Mouse (Mus musculus) spleen, adult 2 months (tissue): ENCODE measurements around the gene Cdh3. TPM values are rescaled to one million over a fixed set of nuclear protein-coding genes. Genes with fewer than 3 reads are reported as not detected.

Experiments used
- DNase-seq, 2 experiments: peaks; one replicate each; pipeline versions ENCODE4 v3.0.0 to v3.0.0-alpha.2; 2012 to 2021; ENCODE audit warnings: low spot score in 2 of 2, low read depth in 1 of 2
- H3K27ac ChIP-seq: fragments of 200-500 bp; 2 replicates; pipeline ENCODE4 v1.5.1; 2012; ENCODE audit warnings: low read length, inconsistent platforms; ENCODE audit not compliant: insufficient read depth
- H3K27me3 ChIP-seq: fragments of 200-500 bp; 2 replicates; pipeline ENCODE4 v1.6.1; 2012; ENCODE audit warnings: mild to moderate bottlenecking, moderate library complexity, low read length, inconsistent platforms; ENCODE audit not compliant: control insufficient read depth, insufficient read depth
- H3K36me3 ChIP-seq: fragments of 200-500 bp; 2 replicates; pipeline ENCODE4 v1.6.1; 2012; ENCODE audit warnings: mild to moderate bottlenecking, low read length, inconsistent platforms; ENCODE audit not compliant: control insufficient read depth, insufficient read depth
- H3K4me1 ChIP-seq: fragments of 200-500 bp; 2 replicates; pipeline ENCODE4 v1.6.1; 2011; ENCODE audit warnings: inconsistent platforms; ENCODE audit not compliant: control insufficient read depth, insufficient read depth, insufficient read length
- H3K4me3 ChIP-seq: fragments of 200-500 bp; 2 replicates; pipeline ENCODE4 v1.5.1; 2011; ENCODE audit warnings: mild to moderate bottlenecking, inconsistent platforms; ENCODE audit not compliant: insufficient read depth, insufficient read length; ENCODE audit errors: extremely low read depth
- CTCF ChIP-seq: fragments of 200-500 bp; IDR thresholded peaks from 2 replicates; pipeline ENCODE4 v1.5.1; 2011; ENCODE audit warnings: mild to moderate bottlenecking, inconsistent platforms; ENCODE audit not compliant: insufficient read depth, insufficient read length, insufficient replicate concordance; ENCODE audit errors: extremely low read depth
- POLR2A ChIP-seq: fragments of 200-500 bp; IDR thresholded peaks from 2 replicates; pipeline ENCODE4 v1.6.1; 2011; ENCODE audit warnings: low read depth, low read length, inconsistent platforms
- WGBS: fragments of 180-500 bp; shearing (Covaris S2); methylation state at CpG from one replicate; pipeline ENCODE4 v1.1.7; 2018; 5-methylcytosine and 5-hydroxymethylcytosine counted together
- polyA plus RNA-seq: library from polyadenylated mRNA; depleted of rRNA; stranded (reverse); fragments of >200 nt; gene quantifications from 2 replicates; pipeline ENCODE4 v1.2.3, GENCODE M21; 2012

Cdh3 gene
- polyA plus RNA-seq, 1 experiment: 1.9 TPM

DNA sequence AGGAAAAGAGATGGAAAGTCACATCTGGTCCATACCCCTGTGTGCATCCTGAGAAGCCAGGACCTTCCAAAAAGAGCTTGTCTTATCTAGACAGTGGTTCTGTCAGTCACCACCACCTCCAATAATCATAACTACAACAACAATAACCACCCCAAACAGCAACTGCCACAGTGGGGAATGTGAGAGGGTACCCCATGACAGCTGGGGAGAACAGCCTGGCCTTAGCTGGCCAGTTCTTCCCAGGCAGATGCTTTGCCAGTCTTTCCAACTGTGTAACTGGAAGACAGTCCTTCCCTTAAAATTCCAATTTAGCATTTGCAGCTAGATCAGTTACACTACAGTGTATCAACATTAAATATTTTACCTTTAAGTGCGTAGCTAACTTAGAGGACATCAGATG is 40.2 kb downstream of the Cdh3 start:
- Histone ChIP-seq H3K36me3 (no peaks in the 10 kb centered on the region), H3K4me1 (no peaks in the 10 kb centered on the region), H3K4me3 (no peak overlapping the region), H3K27me3 (no peaks in the 10 kb centered on the region), H3K27ac (no peak overlapping the region)
- TF ChIP-seq CTCF: no peak
- TF ChIP-seq POLR2A: no peak
- no peak for DNase-seq
- 94% methylated on average over 1 of the region's 1 CpGs for WGBS

DNA sequence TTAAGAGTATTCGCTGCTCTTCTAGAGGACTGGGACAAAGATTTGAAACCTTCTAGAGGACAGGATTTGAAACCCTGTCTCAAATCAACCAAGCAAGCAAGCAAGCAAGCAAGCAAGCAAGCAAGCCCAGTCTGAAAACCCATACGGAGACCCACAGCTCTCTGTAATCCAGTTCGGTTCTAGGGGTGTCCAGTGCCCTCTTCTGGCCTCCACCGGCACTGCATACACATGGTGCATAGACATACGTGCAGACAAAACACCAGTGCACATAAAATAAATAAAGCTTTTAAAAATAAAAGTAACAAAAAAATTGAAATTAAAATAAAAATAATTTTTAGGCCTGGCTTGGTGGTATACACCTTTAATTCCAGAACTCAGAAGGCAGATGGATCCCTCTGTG is 43.3 kb downstream of the Cdh3 start:
- 95% methylated on average over 5 of the region's 5 CpGs for WGBS
- Histone ChIP-seq H3K4me3 (no peak overlapping the region), H3K27me3 (no peaks in the 10 kb centered on the region), H3K4me1 (no peaks in the 10 kb centered on the region), H3K36me3 (no peaks in the 10 kb centered on the region), H3K27ac (no peak overlapping the region)
- DNase-seq: no peak
- no peak for TF ChIP-seq POLR2A
- TF ChIP-seq CTCF: no peak

- no peak for TF ChIP-seq CTCF
- TF ChIP-seq POLR2A: no peak
- H3K4me3 ChIP-seq: no peak overlapping the region
- WGBS: 8% methylated on average over 6 of the region's 7 CpGs
- no peaks in the 10 kb centered on the region for H3K36me3 ChIP-seq
- no peaks in the 10 kb centered on the region for H3K4me1 ChIP-seq
- no peak for DNase-seq
- no peaks in the 10 kb centered on the region for H3K27me3 ChIP-seq
- no peak overlapping the region for H3K27ac ChIP-seq
Measured at GRCm38 (mm10) chr8:106556068-106556645, 45.5 kb downstream of the Cdh3 start.

- H3K27me3 ChIP-seq: no peaks in the 10 kb centered on the region
- no peak for DNase-seq
- TF ChIP-seq POLR2A (no peak), CTCF (no peak)
- no peak overlapping the region for H3K4me3 ChIP-seq
- no peaks in the 10 kb centered on the region for H3K36me3 ChIP-seq
- H3K27ac ChIP-seq: no peak overlapping the region
- no peaks in the 10 kb centered on the region; the same call in 1 of the 2 replicates for H3K4me1 ChIP-seq
- 79% methylated on average over 9 of the region's 9 CpGs for WGBS
Measured at GRCm38 (mm10) chr8:106559844-106560243, 49.2 kb downstream of the Cdh3 start.

- peak; percentile 71; the same call in 1 of the 2 replicates for TF ChIP-seq CTCF
- TF ChIP-seq POLR2A: no peak
- DNase-seq: peak; percentile 30 to 56
- Histone ChIP-seq H3K36me3 (no peaks in the 10 kb centered on the region), H3K4me1 (no peaks in the 10 kb centered on the region; the same call in 1 of the 2 replicates), H3K4me3 (no peak overlapping the region), H3K27ac (no peak overlapping the region), H3K27me3 (no peaks in the 10 kb centered on the region)
- WGBS: 27% methylated on average over 21 of the region's 21 CpGs
Measured at GRCm38 (mm10) chr8:106561097-106561865, 50.6 kb downstream of the Cdh3 start.

- Histone ChIP-seq H3K4me1 (no peaks in the 10 kb centered on the region; the same call in 1 of the 2 replicates), H3K4me3 (no peak overlapping the region), H3K27ac (no peak overlapping the region), H3K36me3 (no peaks in the 10 kb centered on the region), H3K27me3 (no peaks in the 10 kb centered on the region)
- WGBS: 83% methylated on average over 3 of the region's 3 CpGs
- peak in 1 of 2 experiments; percentile 7 for DNase-seq
- TF ChIP-seq CTCF (no peak), POLR2A (no peak)
Measured at GRCm38 (mm10) chr8:106563691-106564182, 53.0 kb downstream of the Cdh3 start.

GRCm38 (mm10) chr8:106569006-106569405 is 58.3 kb downstream of the Cdh3 start:
- H3K27me3 ChIP-seq: no peaks in the 10 kb centered on the region
- 90% methylated on average over 7 of the region's 7 CpGs for WGBS
- no peaks in the 10 kb centered on the region for H3K36me3 ChIP-seq
- no peak overlapping the region for H3K27ac ChIP-seq
- H3K4me1 ChIP-seq: no peaks in the 10 kb centered on the region
- DNase-seq: no peak
- H3K4me3 ChIP-seq: no peak overlapping the region
- TF ChIP-seq POLR2A (no peak), CTCF (no peak)
